Mouse (Mus musculus) heart, embryonic 11.5 days (tissue): Measurements from ENCODE around the gene Gm17606. TPM values are rescaled to one million over a fixed set of nuclear protein-coding genes. Genes with fewer than 3 reads are reported as not detected.

Experiments used
- ATAC-seq: fragments of 200-750 bp; cut with Nextera tagmentation; replicated peaks from 2 replicates; pipeline ENCODE4 v1.8.0; 2017; ENCODE audit warnings: moderate library complexity; ENCODE audit not compliant: insufficient number of reproducible peaks, low FRiP score, low TSS enrichment
- H3K27ac ChIP-seq: fragments of 300-500 bp; sonication (generic); 2 replicates; pipeline ENCODE4 v1.5.1; 2014; ENCODE audit warnings: mild to moderate bottlenecking, low read depth, low read length
- H3K27me3 ChIP-seq: fragments of 300-500 bp; sonication (generic); 2 replicates; pipeline ENCODE4 v1.6.1; 2014; ENCODE audit warnings: mild to moderate bottlenecking, low read length, mixed read lengths; ENCODE audit not compliant: control insufficient read depth, insufficient read depth
- H3K36me3 ChIP-seq: fragments of 300-500 bp; sonication (generic); 2 replicates; pipeline ENCODE4 v1.6.1; 2014; ENCODE audit warnings: mild to moderate bottlenecking, low read length, moderate library complexity, mixed read lengths; ENCODE audit not compliant: control insufficient read depth, insufficient read depth
- H3K4me1 ChIP-seq: fragments of 300-500 bp; sonication (generic); 2 replicates; pipeline ENCODE4 v1.6.1; 2014; ENCODE audit warnings: low read length; ENCODE audit not compliant: control insufficient read depth, insufficient read depth
- H3K4me2 ChIP-seq: fragments of 300-500 bp; sonication (generic); 2 replicates; pipeline ENCODE4 v1.6.1; 2014; ENCODE audit warnings: mild to moderate bottlenecking, moderate library complexity
- H3K4me3 ChIP-seq: fragments of 300-500 bp; sonication (generic); 2 replicates; pipeline ENCODE4 v1.5.1; 2014; ENCODE audit warnings: low read depth, low read length
- H3K9ac ChIP-seq: fragments of 300-500 bp; sonication (generic); 2 replicates; pipeline ENCODE4 v1.6.1; 2014; ENCODE audit warnings: mild to moderate bottlenecking, low read depth, low read length, moderate library complexity
- H3K9me3 ChIP-seq: fragments of 300-500 bp; sonication (generic); replicated peaks from 2 replicates; pipeline ENCODE4 v1.6.1; 2016; ENCODE audit warnings: low read length; ENCODE audit not compliant: control insufficient read depth
- WGBS: fragments of 180-500 bp; shearing (Covaris S2); extraction: QIAGEN DNeasy Blood & Tissue Kit; methylation state at CpG from one replicate; pipeline ENCODE4 v1.1.7; 2014; ENCODE audit not compliant: insufficient replicate concordance; 5-methylcytosine and 5-hydroxymethylcytosine counted together
- polyA plus RNA-seq: library from polyadenylated mRNA; unstranded; fragments of >200 nt; fragmentation: Nextera tagmentation; extraction: Ambion mirVana; gene quantifications from 2 replicates; pipeline ENCODE4 v1.2.1, GENCODE M21; 2014

The Gm17606 gene
- polyA plus RNA-seq: not detected in 2 replicates

DNA sequence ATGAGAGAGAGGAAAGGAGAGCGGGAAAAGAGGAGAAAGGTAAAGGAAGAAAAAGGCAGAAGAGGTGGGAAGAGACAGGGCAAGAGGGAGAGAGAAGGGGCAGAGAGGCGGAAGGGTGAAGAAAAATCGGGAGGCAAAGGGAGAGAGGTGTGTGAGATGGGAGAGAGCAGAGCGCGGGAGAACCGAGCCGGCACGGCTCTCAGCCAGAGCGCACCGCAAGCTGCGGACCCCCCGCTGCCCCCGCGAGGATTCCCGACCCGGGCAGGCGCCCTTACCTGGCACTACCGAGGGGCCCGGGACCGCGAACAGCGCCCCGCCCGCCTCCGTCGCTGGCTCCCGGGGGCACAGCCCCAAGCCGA, at the start of gene Gm17606:
Gene Gm17606, plus strand, starts transcription at position 7 of the 359 bp plus-strand sequence.
- Histone ChIP-seq H3K9ac (peak within 1 kb of the TSS; percentile 73), H3K4me1 (peaks cover 7% of the 10 kb centered on the region; the same call in 1 of the 2 replicates), H3K27ac (peak within 1 kb of the TSS; percentile 51), H3K36me3 (peaks cover 41% of the 10 kb centered on the region), H3K4me2 (peak within 1 kb of the TSS; percentile 97), H3K27me3 (no peaks in the 10 kb centered on the region), H3K9me3 (no peaks in the 10 kb centered on the region), H3K4me3 (peak within 1 kb of the TSS; percentile 58)
- WGBS: 1% methylated on average over 27 of the region's 28 CpGs
- ATAC-seq: no peak

DNA sequence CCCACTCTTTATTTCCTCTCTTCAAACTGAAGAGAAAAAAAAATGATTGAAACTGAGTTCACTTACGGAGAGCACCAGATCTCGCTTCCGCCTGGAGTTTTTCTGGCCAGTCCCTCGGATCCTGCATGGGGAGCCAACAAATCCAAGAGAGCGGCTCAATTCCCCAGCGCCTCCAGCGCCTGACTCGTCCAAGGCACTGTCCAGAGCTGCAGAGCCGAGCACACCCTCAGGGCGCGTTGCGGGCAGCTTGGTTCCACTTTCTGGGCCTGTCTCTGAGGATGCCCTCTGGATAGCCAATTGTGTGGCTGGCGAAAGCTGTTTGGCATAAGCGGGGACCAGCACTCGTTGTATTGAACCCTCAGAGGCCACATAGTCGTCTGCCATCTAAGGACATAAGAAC, 49.7 kb upstream of the Gm17606 start:
- H3K27me3 ChIP-seq: no peaks in the 10 kb centered on the region
- H3K4me2 ChIP-seq: no peak overlapping the region
- H3K9me3 ChIP-seq: no peaks in the 10 kb centered on the region
- H3K9ac ChIP-seq: no peak overlapping the region
- H3K4me3 ChIP-seq: no peak overlapping the region
- WGBS: 91% methylated on average over 16 of the region's 16 CpGs
- H3K36me3 ChIP-seq: no peaks in the 10 kb centered on the region; the same call in 1 of the 2 replicates
- no peak overlapping the region for H3K27ac ChIP-seq
- ATAC-seq: no peak
- H3K4me1 ChIP-seq: peaks cover 18% of the 10 kb centered on the region

DNA sequence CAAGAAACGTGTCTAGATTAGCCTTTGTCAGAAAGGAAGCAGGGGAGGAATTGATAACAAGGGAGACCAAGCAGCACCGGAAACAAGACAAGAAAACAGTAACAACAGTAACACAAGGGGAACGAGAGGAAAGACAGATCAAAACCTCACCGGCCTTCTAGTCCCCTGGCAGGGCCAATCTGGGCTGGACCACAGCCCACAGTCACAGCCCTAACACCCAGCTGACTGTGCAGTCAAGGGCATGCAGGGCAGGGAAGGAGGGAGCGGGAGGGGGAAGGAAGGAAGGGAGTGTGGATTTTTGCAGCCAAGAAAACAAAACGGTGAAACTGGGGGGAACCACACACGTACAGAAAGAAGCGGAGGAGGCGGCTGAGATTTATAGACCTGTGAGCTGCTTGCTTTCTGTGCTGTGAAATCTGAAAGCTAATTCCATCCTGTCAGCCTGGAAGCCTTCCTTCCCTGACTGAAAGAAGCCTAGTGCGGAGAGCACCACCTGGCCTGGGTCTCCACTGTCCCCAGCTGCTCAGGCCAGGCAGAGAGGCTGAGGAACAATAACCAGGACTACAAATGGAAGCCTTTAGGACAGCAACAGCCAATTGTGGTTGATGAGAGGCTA, 48.3 kb upstream of the Gm17606 start:
- peak overlapping the region; percentile 12; the same call in 1 of the 2 replicates for H3K9ac ChIP-seq
- ATAC-seq: 0 out of 2 replicates have a peak, but pooled peaks have one; percentile 43
- H3K27me3 ChIP-seq: no peaks in the 10 kb centered on the region
- peak overlapping the region; percentile 34 for H3K4me2 ChIP-seq
- no peaks in the 10 kb centered on the region for H3K9me3 ChIP-seq
- peak overlapping the region; percentile 86 for H3K27ac ChIP-seq
- H3K4me1 ChIP-seq: peaks cover 18% of the 10 kb centered on the region
- no peak overlapping the region for H3K4me3 ChIP-seq
- H3K36me3 ChIP-seq: no peaks in the 10 kb centered on the region; the same call in 1 of the 2 replicates
- 41% methylated on average over 10 of the region's 10 CpGs for WGBS

DNA sequence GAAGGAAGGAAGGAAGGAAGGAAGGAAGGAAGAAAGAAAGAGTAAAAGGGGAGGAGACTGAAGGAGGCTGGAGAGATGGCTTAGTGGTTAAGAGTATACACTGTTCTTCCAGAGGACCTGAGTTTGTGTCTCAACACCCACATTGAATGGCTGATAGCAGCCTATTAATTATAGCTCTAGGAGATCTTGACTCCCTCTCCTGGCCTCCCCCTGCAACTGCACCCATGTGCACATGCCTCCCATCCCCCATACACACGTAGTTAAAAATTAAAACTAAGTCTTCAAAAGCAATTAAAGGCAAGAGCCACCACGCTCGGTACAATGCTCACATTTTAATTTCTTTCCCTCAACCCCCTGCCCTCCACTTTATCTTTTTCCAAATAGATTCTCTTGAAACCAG, 46.7 kb upstream of the Gm17606 start:
- no peaks in the 10 kb centered on the region for H3K27me3 ChIP-seq
- 91% methylated on average over 3 of the region's 3 CpGs for WGBS
- peaks cover 18% of the 10 kb centered on the region for H3K4me1 ChIP-seq
- H3K4me3 ChIP-seq: no peak overlapping the region
- no peak overlapping the region; the same call in 1 of the 2 replicates for H3K4me2 ChIP-seq
- ATAC-seq: no peak
- no peak overlapping the region for H3K27ac ChIP-seq
- H3K9ac ChIP-seq: no peak overlapping the region
- no peaks in the 10 kb centered on the region; the same call in 1 of the 2 replicates for H3K36me3 ChIP-seq
- H3K9me3 ChIP-seq: no peaks in the 10 kb centered on the region

DNA sequence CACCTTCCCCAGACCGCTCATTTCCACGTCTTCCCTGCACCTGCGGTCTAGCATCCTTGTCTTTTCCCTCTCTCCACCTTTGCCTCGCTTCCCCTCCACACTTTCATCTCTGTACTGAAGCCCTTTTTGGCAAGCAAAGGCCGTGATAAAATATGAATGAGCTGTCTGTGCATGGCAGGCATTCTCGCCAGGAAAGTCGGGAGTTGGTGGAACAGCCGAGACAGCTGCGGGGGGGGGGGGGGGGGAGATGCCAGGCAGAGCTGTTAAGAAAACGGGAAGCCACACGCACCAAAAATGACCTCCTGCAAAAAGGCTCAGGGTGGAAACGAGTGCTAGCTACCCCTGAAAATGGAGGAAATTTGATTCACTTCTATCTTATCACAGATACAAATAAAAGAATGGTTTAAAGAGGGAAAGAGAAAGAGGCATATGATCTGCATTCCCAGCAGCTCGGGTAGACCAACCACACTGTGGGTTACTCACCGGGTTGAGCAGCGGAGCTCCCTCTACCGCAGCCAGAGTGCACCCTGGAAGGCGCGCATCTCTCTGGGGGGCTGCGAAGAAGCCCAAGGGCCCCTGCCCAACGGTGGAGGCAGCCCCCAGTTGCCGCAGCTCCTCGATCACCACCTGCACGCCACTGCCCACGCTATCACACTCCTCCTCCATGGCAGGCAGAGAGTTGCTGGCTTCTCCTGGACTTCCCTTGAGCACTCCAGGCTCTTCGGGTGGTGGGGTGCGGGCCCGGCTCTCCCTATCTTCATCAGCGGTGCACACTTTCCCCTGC, 45.9 kb upstream of the Gm17606 start:
- ATAC-seq: no peak
- Histone ChIP-seq H3K27ac (peak overlapping the region; percentile 54), H3K9me3 (no peaks in the 10 kb centered on the region), H3K36me3 (no peaks in the 10 kb centered on the region; the same call in 1 of the 2 replicates), H3K9ac (peak overlapping the region; percentile 28; the same call in 1 of the 2 replicates), H3K4me3 (peak overlapping the region; percentile 25), H3K4me2 (peak overlapping the region; percentile 62), H3K27me3 (no peaks in the 10 kb centered on the region), H3K4me1 (peaks cover 18% of the 10 kb centered on the region)
- 47% methylated on average over 28 of the region's 28 CpGs for WGBS

DNA sequence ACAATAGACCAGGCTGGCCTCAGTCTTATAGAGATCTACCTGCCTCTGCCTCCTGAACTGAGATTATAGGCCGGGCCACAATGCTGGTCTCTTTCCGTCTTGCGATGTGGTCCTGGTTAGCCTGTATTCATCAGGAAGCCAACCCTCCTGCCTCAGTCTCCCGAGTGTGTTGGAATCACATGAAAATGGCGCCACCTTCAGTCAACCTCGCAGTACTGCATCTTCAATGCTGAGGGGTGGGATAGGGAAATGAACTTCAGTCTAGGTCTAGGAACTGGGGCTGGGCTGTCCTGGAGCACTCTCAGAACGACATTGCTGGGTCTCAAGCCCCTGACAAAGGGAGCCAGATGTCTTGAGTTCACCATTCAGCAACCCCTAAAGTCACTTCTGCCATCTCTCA, 43.7 kb upstream of the Gm17606 start:
- Histone ChIP-seq H3K36me3 (no peaks in the 10 kb centered on the region; the same call in 1 of the 2 replicates), H3K27ac (no peak overlapping the region), H3K27me3 (no peaks in the 10 kb centered on the region), H3K4me1 (peaks cover 18% of the 10 kb centered on the region), H3K4me3 (no peak overlapping the region), H3K4me2 (no peak overlapping the region), H3K9me3 (no peaks in the 10 kb centered on the region), H3K9ac (no peak overlapping the region)
- ATAC-seq: no peak
- WGBS: 75% methylated on average over 7 of the region's 7 CpGs

DNA sequence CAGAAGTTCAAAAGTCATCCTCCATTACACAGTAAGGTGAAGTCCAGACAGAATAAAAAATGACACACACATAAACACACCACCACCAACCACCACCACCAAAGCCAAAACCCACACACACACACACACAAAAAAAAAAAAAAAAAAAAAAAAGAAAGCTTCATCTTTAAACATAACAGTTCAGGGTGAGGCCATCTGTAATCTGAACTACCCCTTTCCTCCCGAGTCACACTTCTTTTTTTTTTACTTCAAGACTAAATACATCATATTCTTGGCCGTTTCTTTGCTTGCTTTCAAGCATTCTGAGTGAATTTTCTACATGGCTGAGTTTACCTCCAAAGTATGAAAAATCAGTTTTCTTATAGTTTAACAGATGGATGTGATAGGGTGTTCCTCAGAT, 39.2 kb upstream of the Gm17606 start:
- 61% methylated on average over 2 of the region's 2 CpGs for WGBS
- H3K9me3 ChIP-seq: no peaks in the 10 kb centered on the region
- H3K4me2 ChIP-seq: no peak overlapping the region
- H3K9ac ChIP-seq: no peak overlapping the region
- H3K36me3 ChIP-seq: no peaks in the 10 kb centered on the region
- peaks cover 2% of the 10 kb centered on the region; the same call in 1 of the 2 replicates for H3K4me1 ChIP-seq
- no peak for ATAC-seq
- H3K27me3 ChIP-seq: no peaks in the 10 kb centered on the region
- no peak overlapping the region for H3K27ac ChIP-seq
- no peak overlapping the region for H3K4me3 ChIP-seq

DNA sequence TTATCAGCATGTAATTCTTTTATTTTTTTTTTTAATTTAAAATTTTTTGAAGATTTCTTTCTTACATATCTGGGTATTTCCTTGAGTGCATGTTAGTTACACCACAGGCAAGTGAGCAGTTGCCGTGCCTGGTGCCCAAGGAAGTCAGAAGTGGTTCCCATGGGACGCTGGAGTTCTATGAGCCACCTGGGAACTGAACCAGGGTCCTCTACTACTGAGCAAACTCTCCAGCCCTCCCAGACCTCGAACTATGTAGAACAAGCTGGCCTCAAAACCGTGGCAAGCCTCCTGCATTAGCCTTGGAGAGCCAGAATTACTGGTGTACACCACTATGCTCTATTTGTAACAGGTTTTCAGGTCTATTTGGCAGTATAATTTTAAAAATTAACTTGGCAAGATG, 38.1 kb upstream of the Gm17606 start:
- H3K4me2 ChIP-seq: peak overlapping the region; percentile 61
- no peaks in the 10 kb centered on the region for H3K36me3 ChIP-seq
- peaks cover 2% of the 10 kb centered on the region; the same call in 1 of the 2 replicates for H3K4me1 ChIP-seq
- H3K4me3 ChIP-seq: peak overlapping the region; percentile 66
- peak overlapping the region; percentile 86 for H3K9ac ChIP-seq
- no peaks in the 10 kb centered on the region for H3K9me3 ChIP-seq
- peak overlapping the region; percentile 89 for H3K27ac ChIP-seq
- ATAC-seq: no peak
- 44% methylated on average over 4 of the region's 4 CpGs for WGBS
- no peaks in the 10 kb centered on the region for H3K27me3 ChIP-seq
